Mouse (Mus musculus): Measurements from ENCODE around the gene Mtus2.

DNA sequence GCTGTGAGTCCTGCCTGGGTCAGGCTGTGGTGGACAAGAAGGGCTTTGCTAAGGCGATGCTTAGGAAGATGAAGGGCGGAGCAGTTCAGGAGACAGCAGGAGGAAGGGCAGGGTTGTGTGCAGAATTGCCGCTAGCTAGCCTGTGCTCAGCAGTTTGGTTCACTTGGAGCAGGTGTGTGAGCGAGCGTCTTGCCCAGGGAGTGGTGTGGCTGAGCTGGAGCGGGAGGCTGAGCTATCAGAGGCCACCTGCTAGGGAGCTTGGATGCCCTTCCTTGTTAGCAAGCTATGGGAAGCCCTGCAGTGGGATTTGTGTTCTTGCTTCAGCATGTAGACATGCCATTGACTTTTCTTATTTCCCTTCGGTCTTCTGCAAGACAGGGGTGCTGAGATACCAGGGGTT, 9.5 kb downstream of the Mtus2 start:
- TF ChIP-seq CTCF (IDR thresholded peaks at IDR 0.05; ENCODE audit: borderline replicate concordance, control insufficient read depth, extremely low read depth, insufficient read depth, low read length, poor library complexity) (no peak), POLR2A (IDR thresholded peaks at IDR 0.05; ENCODE audit: control insufficient read depth, extremely low read depth, insufficient read depth, low read length, poor library complexity) (no peak)
